Mouse (Mus musculus) frontal cortex, adult 2 months (tissue): Measurements from ENCODE around the gene Golph3l. TPM values are rescaled to one million over a fixed set of nuclear protein-coding genes. Genes with fewer than 3 reads are reported as not detected.
"Not testable (repeated sequence)": the region's sequence is repeated elsewhere in the genome, so short reads cannot be mapped to it uniquely, and the experiment has no call there.

Experiments
- DNase-seq, 2 experiments: peaks; one replicate each; pipeline ENCODE4 v3.0.0; 2022; ENCODE audit warnings: low spot score in 1 of 2; ENCODE audit errors: extremely low spot score in 1 of 2
- polyA plus RNA-seq: library from polyadenylated mRNA; depleted of rRNA; stranded (reverse); fragments of >200 nt; gene quantifications from 2 replicates; pipeline ENCODE4 v1.2.3, GENCODE M21; 2012; rRNA removed

Golph3l gene
- 15.7 and 16.8 TPM in 2 replicates for polyA plus RNA-seq

- peak; percentile 98 to 99 for DNase-seq
These were observed at the start of gene Golph3l for GRCm38 (mm10) chr3:95588604-95589086. Golph3l (plus strand) TSS chr3:95588934.

- DNase-seq, result no peak
These were observed 49.8 kb upstream of the Golph3l start for GRCm38 (mm10) chr3:95538936-95539335.

GRCm38 (mm10) chr3:95539837-95540236, 48.9 kb upstream of the Golph3l start:
- DNase-seq, result no peak

GRCm38 (mm10) chr3:95541186-95541585, 47.5 kb upstream of the Golph3l start:
- not testable (repeated sequence) for DNase-seq

GRCm38 (mm10) chr3:95542171-95542570, 46.6 kb upstream of the Golph3l start:
- no peak for DNase-seq

- DNase-seq, result no peak
These were observed 45.8 kb upstream of the Golph3l start for GRCm38 (mm10) chr3:95542981-95543380.

- no peak for DNase-seq
These were observed 38.6 kb upstream of the Golph3l start for GRCm38 (mm10) chr3:95550176-95550575.

- DNase-seq, result no peak
These were observed 34.7 kb upstream of the Golph3l start for GRCm38 (mm10) chr3:95553986-95554385.

GRCm38 (mm10) chr3:95559437-95559836, 29.3 kb upstream of the Golph3l start, which contains the start of gene Hormad1:
Hormad1 (plus strand) TSS chr3:95559677.
- no peak for DNase-seq

- DNase-seq, result no peak
These were observed 28.0 kb upstream of the Golph3l start for GRCm38 (mm10) chr3:95560738-95561137.

- no peak for DNase-seq
These were observed 26.9 kb upstream of the Golph3l start for GRCm38 (mm10) chr3:95561826-95562225.

- DNase-seq, result no peak
These were observed 19.1 kb upstream of the Golph3l start for GRCm38 (mm10) chr3:95569585-95569984.

- peak in 1 of 2 experiments; percentile 1 for DNase-seq
These were observed 755 bp upstream of the Golph3l start for GRCm38 (mm10) chr3:95587754-95588603.

GRCm38 (mm10) chr3:95598734-95599133, 10.0 kb downstream of the Golph3l start:
- no peak for DNase-seq

GRCm38 (mm10) chr3:95601287-95601686, 12.6 kb downstream of the Golph3l start:
- no peak for DNase-seq

GRCm38 (mm10) chr3:95606096-95606495, 17.4 kb downstream of the Golph3l start:
- no peak for DNase-seq

GRCm38 (mm10) chr3:95609195-95609594, 20.5 kb downstream of the Golph3l start:
- DNase-seq, result no peak

- DNase-seq, result no peak
These were observed 25.3 kb downstream of the Golph3l start for GRCm38 (mm10) chr3:95613996-95614395.

GRCm38 (mm10) chr3:95618511-95618910, 29.8 kb downstream of the Golph3l start:
- no peak for DNase-seq

- no peak for DNase-seq
These were observed 32.5 kb downstream of the Golph3l start for GRCm38 (mm10) chr3:95621241-95621640.

- not testable (repeated sequence) for DNase-seq
These were observed 33.7 kb downstream of the Golph3l start for GRCm38 (mm10) chr3:95622421-95622820.

GRCm38 (mm10) chr3:95623551-95623950, 34.8 kb downstream of the Golph3l start:
- no peak for DNase-seq
